Mouse (Mus musculus): ENCODE data around the gene Plvap. TPM values are rescaled to one million over a fixed set of nuclear protein-coding genes. Genes with fewer than 3 reads are reported as not detected.

Gene Plvap
- polyA plus RNA-seq, 1 experiment from 2014 or later: 59.0 TPM

Other genes with a start within 250 kb of the Plvap start
- gene Myo9b, start 239.0 kb downstream of the Plvap start, polyA plus RNA-seq (2014; fragmentation: Nextera tagmentation; extraction: Ambion mirVana): 24.1 and 26.0 TPM in 2 replicates
- 46.2 and 48.7 TPM in 2 replicates for gene Haus8, start 238.8 kb downstream of the Plvap start, polyA plus RNA-seq (2014; fragmentation: Nextera tagmentation; extraction: Ambion mirVana)
- 106 and 115 TPM in 2 replicates for gene Use1, start 144.9 kb downstream of the Plvap start, polyA plus RNA-seq (2014; fragmentation: Nextera tagmentation; extraction: Ambion mirVana)
- gene Ocel1, start 140.5 kb downstream of the Plvap start, polyA plus RNA-seq (2014; fragmentation: Nextera tagmentation; extraction: Ambion mirVana): 3.8 and 4.0 TPM in 2 replicates
- gene Nr2f6, start 129.8 kb downstream of the Plvap start, polyA plus RNA-seq (2014; fragmentation: Nextera tagmentation; extraction: Ambion mirVana): 57.2 and 61.9 TPM in 2 replicates
- 9.4 and 11.3 TPM in 2 replicates for gene Ushbp1, start 116.0 kb downstream of the Plvap start, polyA plus RNA-seq (2014; fragmentation: Nextera tagmentation; extraction: Ambion mirVana)
- 79.6 and 85.2 TPM in 2 replicates for gene Babam1, start 114.9 kb downstream of the Plvap start, polyA plus RNA-seq (2014; fragmentation: Nextera tagmentation; extraction: Ambion mirVana)
- gene Ankle1, start 105.7 kb downstream of the Plvap start, polyA plus RNA-seq (2014; fragmentation: Nextera tagmentation; extraction: Ambion mirVana): 13.0 and 16.4 TPM in 2 replicates
- 47.9 and 49.4 TPM in 2 replicates for gene Abhd8, start 48.1 kb downstream of the Plvap start, polyA plus RNA-seq (2014; fragmentation: Nextera tagmentation; extraction: Ambion mirVana)
- gene Mrpl34, start 46.8 kb downstream of the Plvap start, polyA plus RNA-seq (2014; fragmentation: Nextera tagmentation; extraction: Ambion mirVana): 115 and 123 TPM in 2 replicates
- 100 and 105 TPM in 2 replicates for gene Dda1, start 42.6 kb downstream of the Plvap start, polyA plus RNA-seq (2014; fragmentation: Nextera tagmentation; extraction: Ambion mirVana)
- gene Ano8, start 25.8 kb downstream of the Plvap start, polyA plus RNA-seq (2014; fragmentation: Nextera tagmentation; extraction: Ambion mirVana): 2.0 and 2.1 TPM in 2 replicates
- 5.3 and 6.8 TPM in 2 replicates for gene Gtpbp3, start 23.6 kb downstream of the Plvap start, polyA plus RNA-seq (2014; fragmentation: Nextera tagmentation; extraction: Ambion mirVana)
- gene Ccdc194, start 14.0 kb upstream of the Plvap start, polyA plus RNA-seq (2014; fragmentation: Nextera tagmentation; extraction: Ambion mirVana): 2.4 and 3.5 TPM in 2 replicates
- 16.0 and 16.2 TPM in 2 replicates for gene Bst2, start 25.7 kb upstream of the Plvap start, polyA plus RNA-seq (2014; fragmentation: Nextera tagmentation; extraction: Ambion mirVana)
- gene Mvb12a, start 31.2 kb upstream of the Plvap start, polyA plus RNA-seq (2014; fragmentation: Nextera tagmentation; extraction: Ambion mirVana): 85.4 and 95.3 TPM in 2 replicates
- 1.1 and 1.4 TPM in 2 replicates for gene Tmem221, start 47.1 kb upstream of the Plvap start, polyA plus RNA-seq (2014; fragmentation: Nextera tagmentation; extraction: Ambion mirVana)
- gene Nxnl1, start 54.8 kb upstream of the Plvap start, polyA plus RNA-seq (2014; fragmentation: Nextera tagmentation; extraction: Ambion mirVana): 0.07 TPM in 1 of 2 replicates, not detected in the other
- 15.5 and 20.4 TPM in 2 replicates for gene Slc27a1, start 57.1 kb upstream of the Plvap start, polyA plus RNA-seq (2014; fragmentation: Nextera tagmentation; extraction: Ambion mirVana)
- gene Pgls, start 80.4 kb upstream of the Plvap start, polyA plus RNA-seq (2014; fragmentation: Nextera tagmentation; extraction: Ambion mirVana): 239 and 245 TPM in 2 replicates
- 2.3 and 3.5 TPM in 2 replicates for gene Fam129c, start 85.9 kb upstream of the Plvap start, polyA plus RNA-seq (2014; fragmentation: Nextera tagmentation; extraction: Ambion mirVana)
- gene Colgalt1, start 99.2 kb upstream of the Plvap start, polyA plus RNA-seq (2014; fragmentation: Nextera tagmentation; extraction: Ambion mirVana): 107 and 112 TPM in 2 replicates
- gene Unc13a, start 160.0 kb upstream of the Plvap start, polyA plus RNA-seq (2014; fragmentation: Nextera tagmentation; extraction: Ambion mirVana): 1.1 and 1.4 TPM in 2 replicates
- gene Jak3, start 164.5 kb upstream of the Plvap start, polyA plus RNA-seq (2014; fragmentation: Nextera tagmentation; extraction: Ambion mirVana): 4.8 and 5.2 TPM in 2 replicates
- 1.0 TPM in 1 of 2 replicates, not detected in the other for gene Insl3, start 177.5 kb upstream of the Plvap start, polyA plus RNA-seq (2014; fragmentation: Nextera tagmentation; extraction: Ambion mirVana)
- 0.84 and 0.87 TPM in 2 replicates for gene B3gnt3, start 190.0 kb upstream of the Plvap start, polyA plus RNA-seq (2014; fragmentation: Nextera tagmentation; extraction: Ambion mirVana)
- 2.6 and 2.7 TPM in 2 replicates for gene Fcho1, start 214.0 kb upstream of the Plvap start, polyA plus RNA-seq (2014; fragmentation: Nextera tagmentation; extraction: Ambion mirVana)

All from embryonic facial prominence, embryonic 14.5 days (tissue).